Mouse (Mus musculus): Measurements from ENCODE around the gene Hivep2. TPM values are rescaled to one million over a fixed set of nuclear protein-coding genes. Genes with fewer than 3 reads are reported as not detected.
A peak's percentile ranks its signal among the peaks of the same experiment; 100 is the strongest.

The Hivep2 gene
- polyA plus RNA-seq, 1 experiment from 2014 or later = 7.9 TPM

- no peak overlapping the region for H3K4me3 ChIP-seq (ENCODE audit: low read length)
- 16% methylated on average over 4 of the region's 4 CpGs for WGBS
- no peaks in the 10 kb centered on the region for H3K36me3 ChIP-seq (ENCODE audit: control insufficient read depth, insufficient read depth, low read length)
- H3K9ac ChIP-seq (ENCODE audit: low read depth, low read length) = no peak overlapping the region
- ATAC-seq (ENCODE audit: low FRiP score, low TSS enrichment) = peak; percentile 60; the same call in 1 of the 2 replicates
- H3K9me3 ChIP-seq (ENCODE audit: control insufficient read depth, low read length) = no peaks in the 10 kb centered on the region
- no peaks in the 10 kb centered on the region for H3K27me3 ChIP-seq (ENCODE audit: control insufficient read depth, insufficient read depth, low read length)
- H3K4me1 ChIP-seq (ENCODE audit: control insufficient read depth, insufficient read depth, low read length) = peaks cover 30% of the 10 kb centered on the region
- H3K4me2 ChIP-seq (replicated peaks; ENCODE audit: low read depth, low read length) = no peak overlapping the region
- H3K27ac ChIP-seq (ENCODE audit: low read depth, low read length) = no peak overlapping the region; the same call in 1 of the 2 replicates
Measured at GRCm38 (mm10) chr10:14045745-14046144, 79.9 kb downstream of the Hivep2 start.

DNA sequence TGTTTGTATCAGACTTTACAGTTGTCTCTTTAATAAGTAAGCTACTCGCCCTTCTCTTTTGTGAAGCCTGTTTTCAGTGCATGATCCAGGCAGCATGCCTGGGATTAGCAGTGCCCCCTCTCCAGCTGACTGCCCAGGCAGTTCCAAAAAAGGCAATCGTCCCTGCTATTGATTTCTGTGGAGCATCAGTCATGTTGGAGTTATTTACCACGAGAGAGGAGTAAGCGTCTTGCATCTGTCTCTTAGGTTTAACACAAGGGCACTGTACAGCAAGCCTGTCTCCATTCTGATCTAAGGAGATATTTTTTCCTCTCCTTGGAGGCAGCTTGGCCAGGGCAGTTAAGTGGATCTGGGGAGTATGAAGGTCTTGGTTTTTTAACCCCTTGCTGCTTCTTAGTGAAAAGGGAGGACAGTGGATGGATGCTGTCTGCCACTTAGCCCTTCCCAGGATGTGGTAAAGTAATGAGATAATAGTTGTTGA lies 80.3 kb downstream of the Hivep2 start:
- Histone ChIP-seq H3K4me1 (ENCODE audit: control insufficient read depth, insufficient read depth, low read length) (peaks cover 30% of the 10 kb centered on the region), H3K36me3 (ENCODE audit: control insufficient read depth, insufficient read depth, low read length) (no peaks in the 10 kb centered on the region), H3K9me3 (ENCODE audit: control insufficient read depth, low read length) (no peaks in the 10 kb centered on the region), H3K27me3 (ENCODE audit: control insufficient read depth, insufficient read depth, low read length) (no peaks in the 10 kb centered on the region), H3K27ac (ENCODE audit: low read depth, low read length) (no peak overlapping the region), H3K9ac (ENCODE audit: low read depth, low read length) (no peak overlapping the region), H3K4me2 (replicated peaks; ENCODE audit: low read depth, low read length) (no peak overlapping the region), H3K4me3 (ENCODE audit: low read length) (no peak overlapping the region)
- peak; percentile 32; the same call in 1 of the 2 replicates for ATAC-seq (ENCODE audit: low FRiP score, low TSS enrichment)
- 20% methylated on average over 4 of the region's 4 CpGs for WGBS

DNA sequence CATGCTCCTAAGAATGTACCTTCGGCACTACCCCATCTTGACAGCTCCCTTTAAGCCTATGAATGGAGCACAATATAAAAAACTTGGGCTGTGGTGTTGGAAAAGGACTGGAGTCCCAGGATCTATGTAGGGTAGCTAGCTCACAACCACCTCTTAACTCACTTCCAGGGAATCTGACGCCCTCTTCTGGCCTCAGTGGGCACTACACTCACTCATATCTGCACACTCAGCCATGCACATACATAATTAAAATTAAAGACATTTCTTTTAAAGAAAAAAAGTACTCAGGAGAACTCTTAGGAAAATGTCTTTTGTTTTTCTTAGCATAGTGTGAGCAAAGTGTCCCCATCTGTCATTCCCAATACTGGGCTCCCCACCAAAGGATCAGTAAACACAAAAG lies 81.1 kb downstream of the Hivep2 start:
- Histone ChIP-seq H3K9me3 (ENCODE audit: control insufficient read depth, low read length) (no peaks in the 10 kb centered on the region), H3K27ac (ENCODE audit: low read depth, low read length) (no peak overlapping the region), H3K36me3 (ENCODE audit: control insufficient read depth, insufficient read depth, low read length) (no peaks in the 10 kb centered on the region), H3K4me1 (ENCODE audit: control insufficient read depth, insufficient read depth, low read length) (peaks cover 30% of the 10 kb centered on the region), H3K4me3 (ENCODE audit: low read length) (no peak overlapping the region), H3K4me2 (replicated peaks; ENCODE audit: low read depth, low read length) (no peak overlapping the region), H3K27me3 (ENCODE audit: control insufficient read depth, insufficient read depth, low read length) (no peaks in the 10 kb centered on the region), H3K9ac (ENCODE audit: low read depth, low read length) (no peak overlapping the region)
- 71% methylated on average over 2 of the region's 2 CpGs for WGBS
- no peak for ATAC-seq (ENCODE audit: low FRiP score, low TSS enrichment)

GRCm38 (mm10) chr10:14047661-14048060 lies 81.8 kb downstream of the Hivep2 start:
- WGBS = 14% methylated on average over 2 of the region's 2 CpGs
- Histone ChIP-seq H3K27ac (ENCODE audit: low read depth, low read length) (no peak overlapping the region), H3K4me1 (ENCODE audit: control insufficient read depth, insufficient read depth, low read length) (peaks cover 30% of the 10 kb centered on the region), H3K9ac (ENCODE audit: low read depth, low read length) (no peak overlapping the region), H3K4me3 (ENCODE audit: low read length) (no peak overlapping the region), H3K27me3 (ENCODE audit: control insufficient read depth, insufficient read depth, low read length) (no peaks in the 10 kb centered on the region), H3K9me3 (ENCODE audit: control insufficient read depth, low read length) (no peaks in the 10 kb centered on the region), H3K36me3 (ENCODE audit: control insufficient read depth, insufficient read depth, low read length) (no peaks in the 10 kb centered on the region), H3K4me2 (replicated peaks; ENCODE audit: low read depth, low read length) (no peak overlapping the region)
- peak; percentile 48 for ATAC-seq (ENCODE audit: low FRiP score, low TSS enrichment)

GRCm38 (mm10) chr10:14048322-14048915 lies 82.5 kb downstream of the Hivep2 start:
- 52% methylated on average over 5 of the region's 5 CpGs for WGBS
- no peak for ATAC-seq (ENCODE audit: low FRiP score, low TSS enrichment)
- Histone ChIP-seq H3K9me3 (ENCODE audit: control insufficient read depth, low read length) (no peaks in the 10 kb centered on the region), H3K4me1 (ENCODE audit: control insufficient read depth, insufficient read depth, low read length) (peaks cover 30% of the 10 kb centered on the region), H3K27me3 (ENCODE audit: control insufficient read depth, insufficient read depth, low read length) (no peaks in the 10 kb centered on the region), H3K4me2 (replicated peaks; ENCODE audit: low read depth, low read length) (no peak overlapping the region), H3K9ac (ENCODE audit: low read depth, low read length) (no peak overlapping the region), H3K36me3 (ENCODE audit: control insufficient read depth, insufficient read depth, low read length) (no peaks in the 10 kb centered on the region), H3K27ac (ENCODE audit: low read depth, low read length) (peak overlapping the region; percentile 9; the same call in 1 of the 2 replicates), H3K4me3 (ENCODE audit: low read length) (no peak overlapping the region)

DNA sequence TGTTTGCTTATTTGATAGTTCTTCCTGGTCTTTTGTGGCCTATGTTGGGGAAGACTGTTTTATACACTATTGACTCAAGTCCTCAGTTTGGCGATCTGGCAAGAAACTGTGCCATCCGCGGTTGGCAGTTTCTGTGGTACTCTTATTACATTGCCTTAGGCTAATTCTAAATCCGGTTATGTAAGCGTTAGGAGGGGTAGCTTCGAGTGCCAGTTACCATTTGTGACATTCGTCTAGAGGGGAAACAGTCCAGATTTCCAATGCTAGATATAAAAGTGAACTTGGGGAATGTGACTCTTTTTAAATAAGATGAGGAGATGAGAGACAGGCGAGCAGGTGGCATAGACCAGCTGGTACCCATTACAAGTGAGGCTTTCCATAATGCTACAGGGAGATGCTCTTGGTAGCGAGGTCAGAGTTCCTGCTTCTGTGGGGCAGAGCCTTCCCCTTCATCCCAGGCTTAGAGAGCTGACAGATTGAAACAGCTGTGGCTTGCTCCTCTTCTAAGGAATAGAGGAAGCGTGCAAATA lies 83.1 kb downstream of the Hivep2 start:
- Histone ChIP-seq H3K4me1 (ENCODE audit: control insufficient read depth, insufficient read depth, low read length) (peaks cover 30% of the 10 kb centered on the region), H3K4me2 (replicated peaks; ENCODE audit: low read depth, low read length) (no peak overlapping the region), H3K27me3 (ENCODE audit: control insufficient read depth, insufficient read depth, low read length) (no peaks in the 10 kb centered on the region), H3K9ac (ENCODE audit: low read depth, low read length) (no peak overlapping the region), H3K9me3 (ENCODE audit: control insufficient read depth, low read length) (no peaks in the 10 kb centered on the region), H3K27ac (ENCODE audit: low read depth, low read length) (no peak overlapping the region), H3K4me3 (ENCODE audit: low read length) (no peak overlapping the region), H3K36me3 (ENCODE audit: control insufficient read depth, insufficient read depth, low read length) (no peaks in the 10 kb centered on the region)
- 79% methylated on average over 10 of the region's 10 CpGs for WGBS
- ATAC-seq (ENCODE audit: low FRiP score, low TSS enrichment) = no peak

GRCm38 (mm10) chr10:14049686-14050085 lies 83.8 kb downstream of the Hivep2 start:
- Histone ChIP-seq H3K4me2 (replicated peaks; ENCODE audit: low read depth, low read length) (no peak overlapping the region), H3K9me3 (ENCODE audit: control insufficient read depth, low read length) (no peaks in the 10 kb centered on the region), H3K9ac (ENCODE audit: low read depth, low read length) (no peak overlapping the region), H3K36me3 (ENCODE audit: control insufficient read depth, insufficient read depth, low read length) (no peaks in the 10 kb centered on the region), H3K27ac (ENCODE audit: low read depth, low read length) (no peak overlapping the region), H3K27me3 (ENCODE audit: control insufficient read depth, insufficient read depth, low read length) (no peaks in the 10 kb centered on the region), H3K4me1 (ENCODE audit: control insufficient read depth, insufficient read depth, low read length) (peaks cover 30% of the 10 kb centered on the region), H3K4me3 (ENCODE audit: low read length) (no peak overlapping the region)
- no peak for ATAC-seq (ENCODE audit: low FRiP score, low TSS enrichment)
- 73% methylated on average over 6 of the region's 6 CpGs for WGBS

DNA sequence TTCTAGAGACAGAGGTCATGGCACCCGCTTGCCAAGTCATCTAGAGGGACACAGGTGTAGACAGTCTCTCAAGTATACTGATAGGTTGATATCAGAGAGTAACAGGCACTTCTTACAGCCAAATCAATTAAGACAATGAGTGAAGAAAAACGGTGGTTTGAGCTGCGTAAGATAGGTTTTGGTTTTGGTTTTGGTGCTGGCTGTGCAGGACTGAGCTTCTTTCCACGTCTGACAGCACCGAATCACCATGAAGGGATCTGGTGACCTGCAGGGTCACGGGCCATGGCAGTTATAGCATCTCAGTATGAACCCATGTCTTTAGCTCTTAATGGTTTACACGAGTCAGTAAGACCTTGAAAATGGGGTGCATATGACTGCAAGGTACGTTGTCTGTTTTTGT lies 84.7 kb downstream of the Hivep2 start:
- ATAC-seq (ENCODE audit: low FRiP score, low TSS enrichment) = no peak
- H3K4me1 ChIP-seq (ENCODE audit: control insufficient read depth, insufficient read depth, low read length) = peaks cover 34% of the 10 kb centered on the region
- no peaks in the 10 kb centered on the region for H3K27me3 ChIP-seq (ENCODE audit: control insufficient read depth, insufficient read depth, low read length)
- H3K36me3 ChIP-seq (ENCODE audit: control insufficient read depth, insufficient read depth, low read length) = no peaks in the 10 kb centered on the region
- H3K4me3 ChIP-seq (ENCODE audit: low read length) = no peak overlapping the region
- no peaks in the 10 kb centered on the region for H3K9me3 ChIP-seq (ENCODE audit: control insufficient read depth, low read length)
- H3K27ac ChIP-seq (ENCODE audit: low read depth, low read length) = no peak overlapping the region
- WGBS = 93% methylated on average over 8 of the region's 8 CpGs
- H3K9ac ChIP-seq (ENCODE audit: low read depth, low read length) = no peak overlapping the region
- no peak overlapping the region for H3K4me2 ChIP-seq (replicated peaks; ENCODE audit: low read depth, low read length)

DNA sequence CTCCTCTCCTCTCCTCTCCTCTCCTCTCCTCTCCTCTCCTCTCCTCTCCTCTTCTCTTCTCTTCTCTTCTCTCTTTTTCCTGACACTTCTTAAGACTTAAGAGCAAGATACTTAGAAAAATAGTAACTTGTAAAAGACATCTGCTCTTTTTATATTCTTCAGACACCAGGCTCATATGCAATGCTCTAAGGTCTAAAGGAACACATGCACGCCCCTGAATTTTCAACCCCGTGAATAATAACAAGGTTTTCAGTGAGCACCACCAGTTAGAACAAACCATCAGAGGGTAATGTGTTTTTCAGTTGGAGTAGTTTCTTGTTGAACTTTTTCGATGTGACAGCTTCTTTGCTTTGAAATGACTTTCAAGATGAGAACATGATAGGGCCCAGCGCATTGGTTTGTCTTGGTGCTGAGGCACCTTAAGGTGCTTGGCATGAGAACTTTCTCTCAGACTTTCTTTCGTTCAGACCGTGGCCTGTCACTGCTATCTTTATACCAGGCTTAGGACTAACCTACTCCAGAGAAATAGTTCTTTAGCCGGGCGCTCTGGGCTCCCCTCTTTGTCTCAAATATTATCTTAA lies 86.3 kb downstream of the Hivep2 start:
- H3K4me3 ChIP-seq (ENCODE audit: low read length) = no peak overlapping the region

More for the DNA sequence above, 86.3 kb downstream of the Hivep2 start:
- Histone ChIP-seq H3K9me3 (ENCODE audit: control insufficient read depth, low read length) (no peaks in the 10 kb centered on the region), H3K36me3 (ENCODE audit: control insufficient read depth, insufficient read depth, low read length) (no peaks in the 10 kb centered on the region), H3K27ac (ENCODE audit: low read depth, low read length) (no peak overlapping the region), H3K27me3 (ENCODE audit: control insufficient read depth, insufficient read depth, low read length) (no peaks in the 10 kb centered on the region), H3K4me1 (ENCODE audit: control insufficient read depth, insufficient read depth, low read length) (peaks cover 42% of the 10 kb centered on the region), H3K4me2 (replicated peaks; ENCODE audit: low read depth, low read length) (no peak overlapping the region), H3K9ac (ENCODE audit: low read depth, low read length) (no peak overlapping the region)
- ATAC-seq (ENCODE audit: low FRiP score, low TSS enrichment) = no peak
- WGBS = 92% methylated on average over 8 of the region's 8 CpGs

All from kidney, embryonic 14.5 days (tissue).